Mouse (Mus musculus): ENCODE results near the gene Extl1.

Gene Extl1

GRCm38 (mm10) chr4:134312901-134313300, 70.7 kb downstream of the Extl1 start:
- no peak for DNase-seq (ENCODE audit: low spot score)

GRCm38 (mm10) chr4:134312341-134312740, 71.3 kb downstream of the Extl1 start:
- no peak for DNase-seq (ENCODE audit: low spot score)

- no peak for DNase-seq (ENCODE audit: low spot score)
These were observed 71.9 kb downstream of the Extl1 start for GRCm38 (mm10) chr4:134311784-134312183.

GRCm38 (mm10) chr4:134310656-134311055, 73.0 kb downstream of the Extl1 start:
- no peak for DNase-seq (ENCODE audit: low spot score)

GRCm38 (mm10) chr4:134310106-134310505, 73.5 kb downstream of the Extl1 start:
- no peak for DNase-seq (ENCODE audit: low spot score)

- peak; percentile 42 for DNase-seq (ENCODE audit: low spot score)
These were observed 76.1 kb downstream of the Extl1 start for GRCm38 (mm10) chr4:134307367-134308072.

- DNase-seq (ENCODE audit: low spot score), result no peak
These were observed 76.7 kb downstream of the Extl1 start for GRCm38 (mm10) chr4:134306963-134307362.
